Mouse (Mus musculus) lung, postnatal 0 days (tissue): Measurements from ENCODE around the gene Rab15. TPM values are rescaled to one million over a fixed set of nuclear protein-coding genes. Genes with fewer than 3 reads are reported as not detected.
"Not testable (repeated sequence)": the region's sequence is repeated elsewhere in the genome, so short reads cannot be mapped to it uniquely, and the experiment has no call there.

Experiments used
- ATAC-seq: fragments of 200-750 bp; cut with Nextera tagmentation; 2 replicates; pipeline ENCODE4 v1.8.0; 2017; ENCODE audit warnings: moderate library complexity
- DNase-seq: peaks from one replicate; pipeline ENCODE4 v3.0.0-alpha.2; 2016; ENCODE audit warnings: low spot score
- H3K27ac ChIP-seq: fragments of 300-500 bp; sonication (generic); 2 replicates; pipeline ENCODE4 v1.5.1; 2014; ENCODE audit warnings: antibody characterized with exemption, mild to moderate bottlenecking, low read length, mixed read lengths
- H3K27me3 ChIP-seq: fragments of 300-500 bp; sonication (generic); replicated peaks from 2 replicates; pipeline ENCODE4 v1.6.1; 2014; ENCODE audit warnings: low read length, mixed read lengths; ENCODE audit not compliant: insufficient read depth
- H3K36me3 ChIP-seq: fragments of 300-500 bp; sonication (generic); 2 replicates; pipeline ENCODE4 v1.6.1; 2014; ENCODE audit warnings: low read length, mixed read lengths; ENCODE audit not compliant: insufficient read depth
- H3K4me1 ChIP-seq: fragments of 300-500 bp; sonication (generic); 2 replicates; pipeline ENCODE4 v1.6.1; 2014; ENCODE audit warnings: antibody characterized with exemption, low read depth, low read length, mixed read lengths; ENCODE audit not compliant: insufficient read depth
- H3K4me2 ChIP-seq: fragments of 300-500 bp; sonication (generic); replicated peaks from 2 replicates; pipeline ENCODE4 v1.6.1; 2014; ENCODE audit warnings: low read depth, mild to moderate bottlenecking, low read length, moderate library complexity, mixed read lengths
- H3K4me3 ChIP-seq: fragments of 300-500 bp; sonication (generic); 2 replicates; pipeline ENCODE4 v1.5.1; 2014; ENCODE audit warnings: low read depth, low read length
- H3K9ac ChIP-seq: fragments of 300-500 bp; sonication (generic); replicated peaks from 2 replicates; pipeline ENCODE4 v1.6.1; 2014; ENCODE audit warnings: low read depth, mild to moderate bottlenecking
- H3K9me3 ChIP-seq: fragments of 300-500 bp; sonication (generic); 2 replicates; pipeline ENCODE4 v1.6.1; 2016; ENCODE audit warnings: low read length, mixed read lengths
- CTCF ChIP-seq: IDR thresholded peaks from 2 replicates; pipeline ENCODE4 v1.5.1; 2016; ENCODE audit warnings: antibody characterized with exemption, mild to moderate bottlenecking
- EP300 ChIP-seq: IDR thresholded peaks from 2 replicates; pipeline ENCODE4 v1.6.1; 2016; ENCODE audit warnings: antibody characterized with exemption, mild to moderate bottlenecking, control low read depth
- WGBS: fragments of 180-500 bp; shearing (Covaris S2); extraction: QIAGEN DNeasy Blood & Tissue Kit; methylation state at CpG from one replicate; pipeline ENCODE4 v1.1.7; 2014; 5-methylcytosine and 5-hydroxymethylcytosine counted together
- polyA plus RNA-seq: library from polyadenylated mRNA; unstranded; fragments of >200 nt; fragmentation: Nextera tagmentation; extraction: Ambion mirVana; gene quantifications from 2 replicates; pipeline ENCODE4 v1.2.1, GENCODE M21; 2015

Gene Rab15
- polyA plus RNA-seq, 1 experiment from 2014 or later, result 20.7 TPM

DNA sequence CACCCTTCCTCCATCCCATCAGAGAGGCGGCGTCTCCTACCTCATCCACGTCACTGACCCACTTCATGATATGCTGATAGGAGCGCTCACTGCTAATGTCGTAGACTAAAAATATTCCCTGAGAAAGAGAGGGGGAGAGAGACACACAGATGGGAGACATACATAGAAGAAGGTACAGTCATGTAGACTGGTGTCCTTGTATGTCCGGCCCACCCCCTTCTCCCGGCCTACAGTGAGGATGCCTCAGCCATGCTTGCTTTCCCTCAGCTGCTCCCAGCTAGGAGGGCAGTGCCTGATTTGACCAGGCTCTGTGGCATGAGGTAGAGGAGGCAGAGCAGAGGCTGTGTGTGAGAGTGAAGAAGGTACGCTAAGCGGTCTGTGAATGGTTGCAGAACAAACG, 19.7 kb downstream of the Rab15 start:
- Histone ChIP-seq H3K36me3 (no peaks in the 10 kb centered on the region), H3K27ac (no peak overlapping the region), H3K4me1 (no peaks in the 10 kb centered on the region), H3K9ac (no peak overlapping the region), H3K4me3 (no peak overlapping the region), H3K9me3 (no peaks in the 10 kb centered on the region), H3K4me2 (no peak overlapping the region), H3K27me3 (no peaks in the 10 kb centered on the region)
- 87% methylated on average over 10 of the region's 10 CpGs for WGBS
- TF ChIP-seq CTCF, result no peak
- TF ChIP-seq EP300, result no peak
- no peak for ATAC-seq
- no peak for DNase-seq

DNA sequence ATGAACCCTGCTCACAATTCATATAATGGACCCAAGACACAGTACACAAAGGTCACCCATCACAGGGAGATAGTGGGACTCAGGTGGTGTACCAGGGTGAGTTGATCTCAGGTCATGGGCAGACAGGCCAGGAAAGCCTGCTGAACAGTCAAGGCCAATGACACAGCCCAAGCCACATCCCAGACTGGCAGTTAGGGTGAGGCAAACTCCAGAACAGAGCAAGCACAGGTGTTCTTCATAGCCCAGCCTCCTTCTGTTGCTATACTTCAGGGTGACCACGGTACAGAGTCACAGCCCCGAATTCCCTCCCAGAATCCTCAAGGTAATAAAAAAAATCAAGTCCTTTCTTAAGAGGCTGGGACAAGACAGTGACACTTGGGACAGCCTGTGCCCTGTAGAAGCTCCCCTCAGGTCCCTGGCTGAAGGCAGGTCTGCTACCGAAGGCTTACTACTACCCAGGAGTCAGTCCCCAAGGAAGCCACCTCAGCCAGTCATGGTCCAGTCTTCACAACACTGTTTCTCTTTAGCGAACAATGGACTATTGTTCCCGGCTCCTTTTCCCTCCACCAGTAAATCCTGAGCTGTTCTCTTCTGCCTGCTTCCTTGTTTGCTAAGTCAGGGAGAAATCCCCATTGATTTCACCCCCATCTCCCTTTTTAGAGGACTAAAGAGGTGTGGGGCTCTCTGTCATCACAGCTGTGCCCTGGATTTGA, 24.5 kb downstream of the Rab15 start:
- Histone ChIP-seq H3K4me1 (no peaks in the 10 kb centered on the region), H3K4me2 (no peak overlapping the region), H3K9ac (no peak overlapping the region), H3K9me3 (no peaks in the 10 kb centered on the region), H3K27me3 (no peaks in the 10 kb centered on the region), H3K27ac (no peak overlapping the region), H3K4me3 (no peak overlapping the region), H3K36me3 (no peaks in the 10 kb centered on the region)
- ATAC-seq (no peak), DNase-seq (no peak)
- no peak for TF ChIP-seq EP300
- no peak for TF ChIP-seq CTCF
- WGBS, result 47% methylated on average over 5 of the region's 5 CpGs

DNA sequence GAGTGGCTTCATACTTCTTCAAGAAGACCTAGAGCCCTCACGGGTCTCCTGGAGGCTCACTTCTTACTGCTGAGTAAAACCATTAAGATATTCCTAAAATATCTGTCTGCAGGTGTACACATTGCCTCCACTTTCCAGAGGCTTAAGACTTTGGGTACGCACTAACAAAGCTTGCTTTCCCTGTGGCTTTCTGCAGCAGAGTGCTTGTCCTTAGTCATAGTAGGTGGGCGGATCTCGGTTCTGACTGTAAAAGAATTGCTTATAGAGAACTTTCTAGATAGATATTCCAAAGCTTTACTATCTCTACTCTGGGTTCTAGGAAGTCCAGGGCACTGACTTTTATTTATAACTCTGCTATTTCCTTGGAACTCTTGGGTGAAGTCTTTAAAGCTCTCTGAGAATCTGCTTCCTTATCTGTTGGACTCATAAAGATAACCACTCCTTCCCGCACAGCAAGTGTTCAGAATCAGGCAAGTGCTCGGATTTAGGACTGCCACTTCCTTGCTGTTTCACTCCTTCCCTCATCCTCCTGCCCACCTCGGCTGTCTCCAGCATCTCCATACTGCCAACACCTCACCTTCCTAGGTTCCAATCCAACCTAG, 25.7 kb downstream of the Rab15 start:
- Histone ChIP-seq H3K4me2 (no peak overlapping the region), H3K4me3 (no peak overlapping the region), H3K4me1 (no peaks in the 10 kb centered on the region), H3K36me3 (no peaks in the 10 kb centered on the region), H3K9ac (no peak overlapping the region), H3K27ac (no peak overlapping the region), H3K27me3 (no peaks in the 10 kb centered on the region), H3K9me3 (no peaks in the 10 kb centered on the region)
- no peak for TF ChIP-seq CTCF
- TF ChIP-seq EP300, result no peak
- no peak for ATAC-seq
- no peak for DNase-seq
- WGBS, result 68% methylated on average over 7 of the region's 7 CpGs

DNA sequence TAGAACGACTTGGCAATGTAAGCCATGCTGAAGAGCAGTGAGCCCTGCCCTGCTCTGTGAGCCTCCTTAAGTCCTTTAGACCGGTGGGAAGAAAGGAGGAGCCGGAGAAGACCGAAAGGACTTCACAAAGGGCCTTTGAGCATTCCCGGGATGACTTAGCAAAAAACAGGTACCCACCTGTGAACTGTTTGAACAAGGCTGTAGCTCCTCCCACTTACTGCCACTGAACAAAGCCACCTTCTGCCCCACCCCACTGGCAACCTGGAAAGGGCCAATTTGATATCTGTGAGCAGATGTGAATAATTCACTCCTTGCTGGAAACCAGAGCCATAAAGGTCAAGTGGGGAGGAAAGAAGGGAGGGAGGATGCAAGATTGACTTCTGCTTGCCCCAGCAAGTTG, 27.4 kb downstream of the Rab15 start, which contains the start of gene Gpx2:
Gene Gpx2, minus strand, starts transcription at position 205 of the 400 bp plus-strand sequence.
- no peaks in the 10 kb centered on the region for H3K9me3 ChIP-seq
- 33% methylated on average over 5 of the region's 5 CpGs for WGBS
- H3K4me1 ChIP-seq, result no peaks in the 10 kb centered on the region
- H3K36me3 ChIP-seq, result no peaks in the 10 kb centered on the region
- H3K27me3 ChIP-seq, result no peaks in the 10 kb centered on the region
- no peak within 1 kb of the TSS for H3K4me3 ChIP-seq
- no peak within 1 kb of the TSS for H3K27ac ChIP-seq
- H3K4me2 ChIP-seq, result no peak within 1 kb of the TSS
- no peak within 1 kb of the TSS for H3K9ac ChIP-seq
- DNase-seq, result peak; percentile 75
- TF ChIP-seq EP300 (no peak), CTCF (no peak)
- peak; percentile 72 for ATAC-seq

DNA sequence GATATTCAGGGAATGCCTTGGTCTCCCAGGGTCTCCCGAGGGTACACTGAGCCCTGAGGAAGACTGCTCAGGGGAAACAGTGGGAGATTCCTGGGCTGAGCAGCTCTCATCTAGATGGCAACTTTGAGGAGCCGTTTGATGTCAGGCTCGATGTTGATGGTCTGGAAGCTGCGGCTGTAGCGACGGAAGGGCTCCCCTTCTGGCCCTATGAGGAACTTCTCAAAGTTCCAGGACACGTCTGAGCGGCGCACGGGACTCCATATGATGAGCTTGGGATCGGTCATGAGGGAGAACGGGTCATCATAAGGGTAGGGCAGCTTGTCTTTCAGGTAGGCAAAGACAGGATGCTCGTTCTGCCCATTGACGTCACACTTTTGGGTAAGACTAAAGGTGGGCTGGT, 30.2 kb downstream of the Rab15 start:
- H3K9me3 ChIP-seq, ATAC-seq, H3K36me3 ChIP-seq, H3K27ac ChIP-seq, H3K9ac ChIP-seq, DNase-seq, H3K4me1 ChIP-seq, H3K27me3 ChIP-seq, H3K4me3 ChIP-seq, H3K4me2 ChIP-seq: not testable (repeated sequence)
- TF ChIP-seq CTCF, result peak; percentile 26; the same call in 1 of the 2 replicates
- WGBS, result 50% methylated on average over 14 of the region's 14 CpGs

DNA sequence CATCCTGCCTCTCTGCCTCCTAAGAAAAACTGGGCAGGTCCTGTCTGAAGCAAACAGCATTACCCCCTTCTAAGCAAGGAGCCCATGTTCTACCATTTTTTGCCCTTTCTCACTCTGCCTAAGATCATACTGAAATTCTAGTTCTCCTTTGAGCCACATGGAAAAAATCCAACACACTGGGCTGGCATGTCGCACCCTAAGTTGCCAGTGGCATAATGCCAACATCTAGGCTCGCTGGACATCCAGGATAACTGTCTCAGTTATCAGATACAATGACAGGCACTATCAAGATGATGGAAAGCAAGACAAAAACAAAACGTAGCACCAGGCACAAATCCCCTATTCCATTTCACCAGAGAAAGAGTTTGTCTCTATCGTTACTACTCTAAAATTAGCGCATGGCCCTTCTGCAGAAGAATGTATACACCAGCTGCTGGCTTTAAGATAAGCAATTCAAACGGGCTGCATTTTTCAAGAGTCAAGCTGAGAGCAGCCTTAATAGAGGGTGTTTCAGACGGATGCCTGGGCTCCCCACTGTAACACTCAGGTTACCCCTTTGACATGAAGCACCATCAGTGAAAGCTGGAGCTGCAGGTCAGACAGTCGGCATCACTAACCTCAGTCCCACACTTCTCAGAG, 32.1 kb downstream of the Rab15 start:
- no peak for ATAC-seq
- 13% methylated on average over 8 of the region's 8 CpGs for WGBS
- Histone ChIP-seq H3K4me3 (no peak overlapping the region), H3K9me3 (no peaks in the 10 kb centered on the region), H3K27ac (no peak overlapping the region), H3K27me3 (no peaks in the 10 kb centered on the region), H3K4me1 (no peaks in the 10 kb centered on the region), H3K4me2 (no peak overlapping the region), H3K9ac (no peak overlapping the region), H3K36me3 (no peaks in the 10 kb centered on the region)
- TF ChIP-seq CTCF (no peak), EP300 (no peak)
- DNase-seq, result peak; percentile 28
